In the genomic region with DNA sequence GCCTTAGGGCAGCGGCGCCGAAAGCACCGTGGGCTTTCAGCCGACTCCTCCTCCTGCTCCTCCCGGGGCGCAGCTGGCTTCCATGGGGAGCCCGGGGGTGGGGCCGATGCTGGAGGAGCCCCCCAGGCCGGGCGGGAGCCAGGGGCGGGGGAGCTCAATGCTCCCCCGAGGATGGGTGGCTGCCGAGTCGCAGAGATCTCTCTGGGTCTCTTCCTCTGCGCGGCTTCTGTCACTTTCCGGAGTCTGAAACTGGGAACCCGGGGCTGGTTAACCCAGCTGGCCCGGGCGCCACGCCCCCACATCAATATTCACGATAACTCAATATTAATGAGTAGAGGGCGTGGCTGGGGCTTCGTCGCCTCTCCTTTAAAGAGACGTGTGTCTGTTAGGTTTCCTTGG, we compare ENCODE assay signal across 8 mouse cellular contexts. TPM values are rescaled to one million over a fixed set of nuclear protein-coding genes. Genes with fewer than 3 reads are reported as not detected.
DNase-seq lines count a peak whose midpoint lies in the region; ATAC-seq and TF ChIP-seq lines count a peak whose summit lies in the region.

A gene (minus strand): TSS at position 229 of the 399 bp plus-strand sequence.

- WGBS in cerebellum, adult 2 months: under 1% methylated on average over 24 of the region's 27 CpGs
- WGBS in hindbrain, embryonic 14.5 days: under 1% methylated on average over 23 of the region's 27 CpGs
- under 1% methylated on average over 26 of the region's 27 CpGs for WGBS in stomach, embryonic 15.5 days

- peaks cover 3% of the 10 kb centered on the region; the same call in 1 of the 2 replicates for H3K4me1 ChIP-seq in cerebellum, adult 2 months (ENCODE audit: control insufficient read depth, insufficient read depth, low read length)
- peaks cover 8% of the 10 kb centered on the region for H3K4me1 ChIP-seq in hindbrain, embryonic 14.5 days (replicated peaks; ENCODE audit: control insufficient read depth, insufficient read depth, low read length)
- H3K4me1 ChIP-seq in stomach, embryonic 15.5 days: peaks cover 34% of the 10 kb centered on the region

- no peaks in the 10 kb centered on the region for H3K9me3 ChIP-seq in hindbrain, embryonic 14.5 days (ENCODE audit: control insufficient read depth, low read length)
- H3K9me3 ChIP-seq in stomach, embryonic 15.5 days: no peaks in the 10 kb centered on the region

- H3K27me3 ChIP-seq in cerebellum, adult 2 months (ENCODE audit: control insufficient read depth, insufficient read depth, low read length): no peaks in the 10 kb centered on the region
- H3K27me3 ChIP-seq in hindbrain, embryonic 14.5 days (ENCODE audit: control insufficient read depth, insufficient read depth, low read length): peaks cover 19% of the 10 kb centered on the region; the same call in 1 of the 2 replicates
- H3K27me3 ChIP-seq in stomach, embryonic 15.5 days (replicated peaks): no peaks in the 10 kb centered on the region

- H3K36me3 ChIP-seq in hindbrain, embryonic 14.5 days (replicated peaks; ENCODE audit: control insufficient read depth, insufficient read depth): no peaks in the 10 kb centered on the region
- H3K36me3 ChIP-seq in stomach, embryonic 15.5 days: no peaks in the 10 kb centered on the region

- peak within 1 kb of the TSS; percentile 61 for H3K9ac ChIP-seq in hindbrain, embryonic 14.5 days
- H3K9ac ChIP-seq in stomach, embryonic 15.5 days: peak within 1 kb of the TSS; percentile 82

- DNase-seq in cerebellum, adult 18-20 months: peak; percentile 35 to 46
- no peak for DNase-seq in cerebellum, adult 11 months
- peak; percentile 28 to 33 for DNase-seq in cerebellum, adult 2 months
- peak; percentile 86 for DNase-seq in gastrocnemius, adult 2 months
- peak; percentile 70 for DNase-seq in hindbrain, embryonic 14.5 days (ENCODE audit: low spot score)
- DNase-seq in left cerebral cortex, postnatal 25 days (ENCODE audit: low spot score in 2 of 2): peak; percentile 18 to 39
- DNase-seq in mesoderm, embryonic 11.5 days (ENCODE audit: low read depth, low spot score): peak; percentile 71

- TF ChIP-seq CTCF in cerebellum, adult 2 months (IDR thresholded peaks at IDR 0.05; ENCODE audit: borderline replicate concordance, insufficient read depth, low read depth, low read length): no peak
- TF ChIP-seq CTCF in gastrocnemius, adult 2 months (IDR thresholded peaks at IDR 0.05): no peak

- peak within 1 kb of the TSS; percentile 46 for H3K4me3 ChIP-seq in cerebellum, adult 2 months (replicated peaks; ENCODE audit: insufficient read depth, low read depth, low read length)
- H3K4me3 ChIP-seq in gastrocnemius, adult 2 months: peak within 1 kb of the TSS; percentile 84
- peak within 1 kb of the TSS; percentile 62 for H3K4me3 ChIP-seq in hindbrain, embryonic 14.5 days (replicated peaks; ENCODE audit: low read length)
- H3K4me3 ChIP-seq in stomach, embryonic 15.5 days (replicated peaks): peak within 1 kb of the TSS; percentile 76

- ATAC-seq in hindbrain, embryonic 14.5 days (ENCODE audit: low FRiP score): peak; percentile 53; the same call in 1 of the 2 replicates
- ATAC-seq in stomach, embryonic 15.5 days (ENCODE audit: insufficient read depth, low FRiP score, low read depth): peak; percentile 38; the same call in 1 of the 2 replicates

- H3K4me2 ChIP-seq in hindbrain, embryonic 14.5 days (replicated peaks): peak within 1 kb of the TSS; percentile 98
- H3K4me2 ChIP-seq in stomach, embryonic 15.5 days: peak within 1 kb of the TSS; percentile 82

- TF ChIP-seq POLR2A in cerebellum, adult 2 months (IDR thresholded peaks at IDR 0.05; ENCODE audit: borderline replicate concordance, insufficient read depth, low read length): no peak

- intact Hi-C loops in gastrocnemius, adult 2 months (cut with DNase I): loop anchor here (5.0 kb wide), 1 partner anchor 37 kb away; no protein-coding TSS in a partner anchor
- intact Hi-C loops in left cerebral cortex, postnatal 25 days (cut with DNase I): no loop called here

- H3K27ac ChIP-seq in cerebellum, adult 2 months (ENCODE audit: insufficient read depth, low read length): no peak within 1 kb of the TSS
- H3K27ac ChIP-seq in gastrocnemius, adult 2 months: peak within 1 kb of the TSS; percentile 82
- no peak within 1 kb of the TSS for H3K27ac ChIP-seq in hindbrain, embryonic 14.5 days
- H3K27ac ChIP-seq in stomach, embryonic 15.5 days: peak within 1 kb of the TSS; percentile 89

RNA-seq across cellular contexts. Expression of the gene that starts here (rescaled TPM):
- 1.3 and 1.7 TPM in 2 replicates for polyA plus RNA-seq in cerebellum, adult 2 months (2012; rRNA removed)
- total RNA-seq in gastrocnemius, adult 2 months (2021): 1 to 10 TPM; 2.2 to 6.6 TPM
- polyA plus RNA-seq in hindbrain, embryonic 14.5 days (2014; fragmentation: Nextera tagmentation; extraction: Ambion mirVana): 3.5 and 3.6 TPM in 2 replicates
- 1 to 10 TPM; 2.9 to 3.2 TPM for total RNA-seq in left cerebral cortex, postnatal 25 days (2021)
- 20.4 and 20.6 TPM in 2 replicates for polyA plus RNA-seq in stomach, embryonic 15.5 days (2015; fragmentation: Nextera tagmentation; extraction: Ambion mirVana)

Comparison
In these comparisons a context has a peak if more than half of its experiments do, and no peak if none do; other contexts are left out.
1. H3K27ac ChIP-seq: peak in gastrocnemius, adult 2 months (single experiment) and stomach, embryonic 15.5 days (single experiment); none in cerebellum, adult 2 months (single experiment) and hindbrain, embryonic 14.5 days (single experiment).
2. Peak in every context shown above with its lines, with median percentiles within 50 percentile points of each other: H3K4me3 ChIP-seq.